Mouse (Mus musculus): ENCODE results near the gene Krt26.

- TF ChIP-seq CTCF (IDR thresholded peaks at IDR 0.05; ENCODE audit: low read depth) = peak; percentile 22; the same call in 1 of the 2 replicates
- TF ChIP-seq EP300 (IDR thresholded peaks at IDR 0.05; ENCODE audit: low read depth) = no peak
Measured at GRCm38 (mm10) chr11:99366791-99367190, 29.0 kb upstream of the Krt26 start.
